Mouse (Mus musculus): Measurements from ENCODE around the gene Rpl4. TPM values are rescaled to one million over a fixed set of nuclear protein-coding genes. Genes with fewer than 3 reads are reported as not detected.

Gene Rpl4
- polyA plus RNA-seq, 1 experiment from 2014 or later, result 801 TPM

GRCm38 (mm10) chr9:64222098-64222497 is 48.9 kb downstream of the Rpl4 start:
- Histone ChIP-seq H3K4me2 (ENCODE audit: low read depth, low read length) (no peak overlapping the region), H3K27ac (ENCODE audit: low read length) (no peak overlapping the region), H3K9ac (ENCODE audit: low read length) (no peak overlapping the region), H3K27me3 (ENCODE audit: control insufficient read depth, insufficient read depth, low read length) (no peaks in the 10 kb centered on the region), H3K36me3 (ENCODE audit: control insufficient read depth, insufficient read depth) (no peaks in the 10 kb centered on the region), H3K4me1 (ENCODE audit: control insufficient read depth, insufficient read depth, low read length) (peaks cover 15% of the 10 kb centered on the region), H3K9me3 (replicated peaks; ENCODE audit: control insufficient read depth, low read length) (no peaks in the 10 kb centered on the region), H3K4me3 (ENCODE audit: low read length) (no peak overlapping the region)
- no peak for ATAC-seq (replicated peaks; ENCODE audit: extremely low read depth, insufficient read depth, low FRiP score)
- 64% methylated on average over 2 of the region's 2 CpGs for whole genome bisulfite sequencing

- Histone ChIP-seq H3K9ac (ENCODE audit: low read length) (no peak overlapping the region), H3K9me3 (replicated peaks; ENCODE audit: control insufficient read depth, low read length) (no peaks in the 10 kb centered on the region), H3K4me3 (ENCODE audit: low read length) (no peak overlapping the region), H3K4me2 (ENCODE audit: low read depth, low read length) (no peak overlapping the region), H3K27ac (ENCODE audit: low read length) (no peak overlapping the region), H3K36me3 (ENCODE audit: control insufficient read depth, insufficient read depth) (no peaks in the 10 kb centered on the region), H3K4me1 (ENCODE audit: control insufficient read depth, insufficient read depth, low read length) (peaks cover 16% of the 10 kb centered on the region), H3K27me3 (ENCODE audit: control insufficient read depth, insufficient read depth, low read length) (no peaks in the 10 kb centered on the region)
- ATAC-seq (replicated peaks; ENCODE audit: extremely low read depth, insufficient read depth, low FRiP score), result no peak
Measured at GRCm38 (mm10) chr9:64225805-64226204, 52.6 kb downstream of the Rpl4 start.

- Histone ChIP-seq H3K9me3 (replicated peaks; ENCODE audit: control insufficient read depth, low read length) (no peaks in the 10 kb centered on the region), H3K36me3 (ENCODE audit: control insufficient read depth, insufficient read depth) (no peaks in the 10 kb centered on the region), H3K27ac (ENCODE audit: low read length) (no peak overlapping the region), H3K9ac (ENCODE audit: low read length) (no peak overlapping the region), H3K4me2 (ENCODE audit: low read depth, low read length) (no peak overlapping the region), H3K27me3 (ENCODE audit: control insufficient read depth, insufficient read depth, low read length) (no peaks in the 10 kb centered on the region), H3K4me3 (ENCODE audit: low read length) (no peak overlapping the region), H3K4me1 (ENCODE audit: control insufficient read depth, insufficient read depth, low read length) (peaks cover 32% of the 10 kb centered on the region)
- 53% methylated on average over 12 of the region's 12 CpGs for WGBS
- no peak for ATAC-seq (replicated peaks; ENCODE audit: extremely low read depth, insufficient read depth, low FRiP score)
Measured at GRCm38 (mm10) chr9:64227736-64228135, 54.6 kb downstream of the Rpl4 start.

Small RNAs within 50 kb of the gene (microRNA-seq; reads per million reads assigned to microRNA genes)
- not detected for gene Gm24106

Other genes starting within 250 kb of the Rpl4 start
- 12.8 and 13.7 TPM in 2 replicates for gene Smad6, start 151.3 kb upstream of the Rpl4 start, polyA plus RNA-seq (2015; fragmentation: Nextera tagmentation; extraction: Ambion mirVana)
- not detected in 2 replicates for gene Lctl, start 56.2 kb upstream of the Rpl4 start, polyA plus RNA-seq (2015; fragmentation: Nextera tagmentation; extraction: Ambion mirVana)
- 17.2 and 18.3 TPM in 2 replicates for gene Zwilch, start 271 bp upstream of the Rpl4 start, polyA plus RNA-seq (2015; fragmentation: Nextera tagmentation; extraction: Ambion mirVana)
- gene Snapc5, start 5.9 kb downstream of the Rpl4 start, polyA plus RNA-seq (2015; fragmentation: Nextera tagmentation; extraction: Ambion mirVana), result 30.5 TPM in 2 replicates
- 2.1 and 3.4 TPM in 2 replicates for gene Uchl4, start 61.8 kb downstream of the Rpl4 start, polyA plus RNA-seq (2015; fragmentation: Nextera tagmentation; extraction: Ambion mirVana)
- 86.8 and 98.1 TPM in 2 replicates for gene Map2k1, start 80.3 kb downstream of the Rpl4 start, polyA plus RNA-seq (2015; fragmentation: Nextera tagmentation; extraction: Ambion mirVana)
- gene Tipin, start 108.2 kb downstream of the Rpl4 start, polyA plus RNA-seq (2015; fragmentation: Nextera tagmentation; extraction: Ambion mirVana), result 101 and 110 TPM in 2 replicates
- gene Dis3l, start 167.9 kb downstream of the Rpl4 start, polyA plus RNA-seq (2015; fragmentation: Nextera tagmentation; extraction: Ambion mirVana), result 19.6 and 21.2 TPM in 2 replicates
- gene Megf11, start 212.3 kb downstream of the Rpl4 start, polyA plus RNA-seq (2015; fragmentation: Nextera tagmentation; extraction: Ambion mirVana), result 0.58 and 0.59 TPM in 2 replicates

Data from heart, embryonic 16.5 days (tissue).